Mouse (Mus musculus) small intestine, adult 2 months (tissue): Measurements from ENCODE around the gene Mtss1l. TPM values are rescaled to one million over a fixed set of nuclear protein-coding genes. Genes with fewer than 3 reads are reported as not detected.
"Not testable (repeated sequence)": the region's sequence is repeated elsewhere in the genome, so short reads cannot be mapped to it uniquely, and the experiment has no call there.

Experiments
- H3K27ac ChIP-seq: fragments of 200-500 bp; 2 replicates; pipeline ENCODE4 v1.5.1; 2012; ENCODE audit warnings: low read depth, low read length, control low read depth, inconsistent platforms; ENCODE audit not compliant: insufficient read depth
- H3K27me3 ChIP-seq: fragments of 200-500 bp; 2 replicates; pipeline ENCODE4 v1.6.1; 2012; ENCODE audit warnings: mild to moderate bottlenecking, moderate library complexity, low read length, inconsistent platforms; ENCODE audit not compliant: control insufficient read depth, insufficient read depth
- H3K36me3 ChIP-seq: fragments of 200-500 bp; 2 replicates; pipeline ENCODE4 v1.6.1; 2012; ENCODE audit warnings: mild to moderate bottlenecking, low read length, control low read depth, inconsistent platforms; ENCODE audit not compliant: control insufficient read depth, insufficient read depth
- H3K4me1 ChIP-seq: fragments of 200-500 bp; 2 replicates; pipeline ENCODE4 v1.6.1; 2012; ENCODE audit warnings: low read length, inconsistent platforms, mixed read lengths; ENCODE audit not compliant: control insufficient read depth, insufficient read depth, insufficient read length
- H3K4me3 ChIP-seq: fragments of 200-500 bp; 2 replicates; pipeline ENCODE4 v1.5.1; 2012; ENCODE audit warnings: low read depth, mild to moderate bottlenecking, control low read depth, inconsistent platforms, low read length, moderate library complexity
- CTCF ChIP-seq: fragments of 200-500 bp; IDR thresholded peaks from 2 replicates; pipeline ENCODE4 v1.5.1; 2012; ENCODE audit warnings: low read depth, mild to moderate bottlenecking, control low read depth, inconsistent platforms, low read length, moderate library complexity, mixed read lengths; ENCODE audit not compliant: insufficient replicate concordance, insufficient read length; ENCODE audit errors: extremely low read depth
- POLR2A ChIP-seq: fragments of 200-500 bp; IDR thresholded peaks from 2 replicates; pipeline ENCODE4 v1.6.1; 2012; ENCODE audit warnings: low read depth, mild to moderate bottlenecking, control low read depth, inconsistent platforms, low read length, moderate library complexity
- WGBS: fragments of 180-500 bp; shearing (Covaris S2); methylation state at CpG from one replicate; pipeline ENCODE4 v1.1.7; 2018; 5-methylcytosine and 5-hydroxymethylcytosine counted together
- polyA plus RNA-seq: library from polyadenylated mRNA; depleted of rRNA; stranded (reverse); fragments of >200 nt; gene quantifications from 2 replicates; pipeline ENCODE4 v1.2.3, GENCODE M21; 2012; rRNA removed

Gene Mtss1l
- polyA plus RNA-seq, 1 experiment = 21.9 TPM

DNA sequence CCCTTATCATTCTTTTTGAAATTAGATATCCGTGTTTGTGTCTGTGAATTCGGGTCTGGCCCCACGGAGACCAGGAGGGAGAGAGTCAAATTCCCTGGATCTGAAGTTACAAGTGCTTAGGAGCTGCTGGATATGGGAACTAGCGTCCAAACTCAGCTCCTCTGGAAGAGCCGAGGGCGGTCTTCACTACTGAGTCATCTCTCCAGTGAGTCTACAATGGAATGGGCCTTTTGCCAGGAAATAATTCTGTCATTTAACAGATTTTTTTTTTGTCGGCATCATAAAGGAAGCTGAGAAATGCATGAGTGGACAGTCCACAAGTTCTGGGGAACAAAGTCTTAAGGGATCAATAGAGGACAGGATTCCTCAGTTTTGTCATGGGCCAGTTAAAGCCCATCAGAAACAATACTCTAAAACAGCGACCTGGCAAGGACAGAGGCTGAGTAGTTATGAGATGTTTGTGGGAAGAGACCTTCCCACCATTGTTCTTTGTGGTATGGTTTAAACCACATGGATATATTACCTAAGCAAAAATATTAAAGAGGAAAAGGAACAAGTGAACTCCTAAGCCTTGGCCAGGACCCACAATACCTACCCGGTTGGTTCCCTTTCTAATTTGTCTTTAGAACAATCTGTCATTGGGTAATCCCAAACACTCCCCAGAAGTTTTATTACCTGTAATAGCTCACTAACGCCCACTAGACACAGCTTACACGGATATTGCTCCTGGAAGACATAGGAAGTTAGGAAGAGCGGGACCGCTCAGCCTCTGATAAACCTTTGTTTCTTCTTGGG, 58.8 kb downstream of the Mtss1l start:
- 42% methylated on average over 13 of the region's 13 CpGs for WGBS
- Histone ChIP-seq H3K27ac (no peak overlapping the region), H3K4me3 (no peak overlapping the region), H3K36me3 (no peaks in the 10 kb centered on the region), H3K27me3 (no peaks in the 10 kb centered on the region), H3K4me1 (no peaks in the 10 kb centered on the region)
- TF ChIP-seq CTCF = no peak
- no peak for TF ChIP-seq POLR2A

DNA sequence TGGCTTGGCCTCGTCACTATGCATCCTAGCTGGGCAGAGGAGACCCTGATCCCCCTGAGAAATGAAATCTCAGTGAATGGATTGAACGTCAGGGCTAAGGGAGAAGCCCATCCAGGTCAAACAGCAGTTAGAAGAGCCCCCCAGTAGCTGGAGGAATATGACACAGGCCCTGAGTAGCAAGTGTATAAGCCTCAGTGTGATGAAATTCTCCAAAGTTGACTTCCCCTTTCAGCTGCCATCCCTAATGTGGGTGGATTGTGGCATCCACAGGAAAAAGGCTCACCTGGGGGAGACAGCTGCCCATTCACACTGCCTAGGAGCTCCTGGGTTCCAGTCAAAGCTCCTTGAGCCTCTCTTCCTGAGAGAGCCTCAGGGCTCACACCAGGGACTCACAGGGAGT, 64.1 kb downstream of the Mtss1l start:
- no peak overlapping the region for H3K27ac ChIP-seq
- H3K4me1 ChIP-seq = peaks cover 7% of the 10 kb centered on the region; the same call in 1 of the 2 replicates
- H3K27me3 ChIP-seq = no peaks in the 10 kb centered on the region
- H3K4me3 ChIP-seq = no peak overlapping the region
- H3K36me3 ChIP-seq = no peaks in the 10 kb centered on the region
- no peak for TF ChIP-seq CTCF
- no peak for TF ChIP-seq POLR2A
- 93% methylated on average over 2 of the region's 2 CpGs for WGBS

DNA sequence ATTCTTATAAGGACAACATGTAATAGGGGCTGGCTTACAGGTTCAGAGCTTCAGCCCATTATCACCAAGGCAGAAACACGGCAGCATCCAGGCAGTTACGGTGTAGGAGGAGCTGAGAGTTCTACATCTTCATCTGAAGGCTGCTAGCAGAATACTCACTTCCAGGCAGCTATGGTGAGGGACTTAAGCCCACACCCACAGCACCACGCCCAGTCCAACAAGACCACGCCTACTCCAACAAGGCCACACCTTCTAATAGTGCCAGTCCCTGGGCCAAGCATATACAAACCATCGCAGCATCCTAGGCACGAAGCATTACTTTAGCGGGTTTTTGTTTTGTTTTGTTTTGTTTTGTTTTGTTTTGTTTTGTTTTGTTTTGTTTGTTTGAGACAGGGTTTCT, 65.2 kb downstream of the Mtss1l start:
- not testable (repeated sequence) for H3K4me3 ChIP-seq, H3K27ac ChIP-seq, H3K36me3 ChIP-seq, H3K4me1 ChIP-seq, H3K27me3 ChIP-seq
- WGBS = 78% methylated on average over 7 of the region's 7 CpGs

DNA sequence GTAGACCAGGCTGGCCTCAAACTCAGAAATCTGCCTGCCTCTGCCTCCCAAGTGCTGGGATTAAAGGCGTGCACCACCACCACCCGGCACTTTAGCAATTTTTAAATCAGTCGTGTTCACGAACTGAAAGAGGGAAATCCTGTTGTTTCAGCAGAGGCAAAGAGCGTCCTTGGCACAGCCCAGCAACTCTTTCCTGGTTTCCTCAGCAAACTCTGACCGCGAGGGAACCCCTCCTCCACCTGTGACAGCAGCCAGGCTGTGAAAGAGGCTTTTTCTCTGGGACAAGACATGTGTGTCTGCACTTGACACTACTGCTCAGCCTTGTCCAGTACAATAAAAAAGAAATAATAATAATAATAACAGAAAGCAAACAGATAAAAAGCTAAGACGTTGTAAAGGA, 65.7 kb downstream of the Mtss1l start:
- Histone ChIP-seq H3K27me3 (no peaks in the 10 kb centered on the region), H3K36me3 (no peaks in the 10 kb centered on the region), H3K27ac (no peak overlapping the region), H3K4me1 (peaks cover 10% of the 10 kb centered on the region; the same call in 1 of the 2 replicates), H3K4me3 (no peak overlapping the region)
- TF ChIP-seq CTCF (no peak), POLR2A (no peak)
- 41% methylated on average over 8 of the region's 8 CpGs for WGBS

DNA sequence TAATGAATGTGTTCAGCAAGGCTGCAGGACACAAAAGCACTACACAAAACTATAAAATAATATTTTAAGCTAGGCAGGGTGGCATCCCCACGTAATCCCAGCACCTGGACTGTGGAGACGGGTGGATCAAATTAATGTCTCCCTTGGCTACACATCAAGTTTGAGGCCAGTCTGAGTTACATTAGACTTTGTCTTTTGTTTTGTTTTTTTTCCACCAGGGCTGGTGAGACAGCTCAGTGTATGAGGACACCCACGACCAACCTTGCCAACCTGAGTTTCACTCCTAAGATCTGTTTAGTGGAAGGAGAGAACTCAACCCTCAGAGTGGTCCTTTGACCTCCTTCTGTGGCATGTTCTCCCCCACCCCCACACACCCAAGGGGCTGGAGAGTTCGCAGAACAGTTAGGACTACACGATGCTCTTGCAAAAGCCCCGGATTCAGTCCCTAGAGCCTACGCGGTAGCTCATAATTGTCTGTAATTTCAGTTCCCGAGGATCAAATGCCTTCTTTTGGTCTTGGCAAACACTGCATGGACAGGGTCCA, 66.2 kb downstream of the Mtss1l start:
- WGBS = 71% methylated on average over 9 of the region's 9 CpGs
- Histone ChIP-seq H3K27ac (no peak overlapping the region), H3K27me3 (no peaks in the 10 kb centered on the region), H3K4me1 (peaks cover 10% of the 10 kb centered on the region; the same call in 1 of the 2 replicates), H3K4me3 (no peak overlapping the region), H3K36me3 (no peaks in the 10 kb centered on the region)
- TF ChIP-seq CTCF (no peak), POLR2A (no peak)

DNA sequence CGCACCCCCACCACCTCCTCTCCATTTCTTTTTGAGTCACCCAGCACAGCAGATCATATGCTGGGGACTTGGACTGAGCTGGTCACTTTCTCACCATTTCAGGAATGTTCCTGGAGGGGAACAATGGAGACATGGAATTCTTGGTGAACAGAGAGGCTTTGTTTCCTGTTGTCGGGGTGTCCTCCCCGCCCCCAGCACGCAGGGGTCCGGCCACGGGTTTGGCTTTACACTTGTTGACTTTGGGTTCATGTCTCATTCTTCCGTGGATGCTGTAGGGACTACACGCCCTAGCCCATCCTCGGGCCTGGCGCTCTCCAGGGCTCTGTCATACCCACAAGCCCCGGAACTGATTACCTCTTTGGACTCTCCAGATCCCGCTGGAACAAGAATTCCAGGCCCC, 67.7 kb downstream of the Mtss1l start:
- no peak for TF ChIP-seq POLR2A
- TF ChIP-seq CTCF = no peak
- no peak overlapping the region for H3K27ac ChIP-seq
- no peaks in the 10 kb centered on the region for H3K27me3 ChIP-seq
- 78% methylated on average over 12 of the region's 12 CpGs for WGBS
- H3K36me3 ChIP-seq = no peaks in the 10 kb centered on the region
- H3K4me3 ChIP-seq = no peak overlapping the region
- H3K4me1 ChIP-seq = peaks cover 22% of the 10 kb centered on the region

DNA sequence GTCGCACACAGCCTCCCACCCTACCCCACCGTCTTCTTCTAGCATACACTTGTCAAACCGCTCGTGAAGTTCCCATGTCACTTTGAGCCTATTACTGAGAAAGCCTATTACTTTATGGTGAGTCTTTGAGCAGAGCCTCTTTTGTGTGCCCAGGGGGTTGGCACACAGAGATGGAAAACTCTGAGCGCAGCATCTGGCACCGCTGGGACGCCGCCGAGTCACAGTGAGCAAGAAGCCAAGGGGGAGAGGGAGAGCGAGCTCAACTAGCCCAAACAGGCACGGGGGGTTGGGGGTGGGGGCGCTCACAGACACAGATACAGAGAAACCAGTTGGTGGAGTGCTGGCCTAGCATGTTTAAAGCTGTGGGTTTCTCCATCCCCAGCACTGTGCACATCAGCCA, 68.3 kb downstream of the Mtss1l start:
- no peak overlapping the region for H3K4me3 ChIP-seq
- TF ChIP-seq CTCF = no peak
- H3K4me1 ChIP-seq = peaks cover 28% of the 10 kb centered on the region
- H3K27me3 ChIP-seq = no peaks in the 10 kb centered on the region
- no peak overlapping the region for H3K27ac ChIP-seq
- 87% methylated on average over 12 of the region's 12 CpGs for WGBS
- H3K36me3 ChIP-seq = no peaks in the 10 kb centered on the region

DNA sequence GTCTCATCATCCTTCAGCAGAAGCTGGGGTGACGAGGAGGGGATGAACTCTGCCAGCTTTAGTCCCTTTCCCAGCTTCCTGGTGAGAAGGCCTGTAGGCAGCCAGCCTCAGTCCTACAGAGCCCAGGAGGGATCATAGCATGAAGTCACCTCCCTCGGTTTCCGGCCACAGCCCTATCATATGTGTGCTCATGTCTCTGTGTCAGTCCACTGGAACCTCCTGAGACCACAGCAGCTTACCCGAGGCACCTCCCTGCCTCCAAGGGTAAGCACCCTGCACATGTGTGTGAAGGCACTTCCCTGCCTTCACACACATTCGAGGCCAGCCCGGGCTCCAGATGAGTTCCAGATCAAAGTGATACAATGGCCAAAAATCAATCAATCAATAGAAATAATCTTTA, 69.0 kb downstream of the Mtss1l start:
- TF ChIP-seq POLR2A (no peak), CTCF (no peak)
- Histone ChIP-seq H3K36me3 (no peaks in the 10 kb centered on the region), H3K4me1 (peaks cover 30% of the 10 kb centered on the region), H3K4me3 (no peak overlapping the region), H3K27ac (no peak overlapping the region), H3K27me3 (no peaks in the 10 kb centered on the region)
- 31% methylated on average over 6 of the region's 6 CpGs for WGBS

Other genes with a start within 250 kb of the Mtss1l start
- 14.0 and 26.8 TPM in 2 replicates for gene Vac14, start 102.9 kb upstream of the Mtss1l start, polyA plus RNA-seq
- 7.6 and 16.7 TPM in 2 replicates for gene Il34, start 84.4 kb downstream of the Mtss1l start, polyA plus RNA-seq
- 13.5 and 21.6 TPM in 2 replicates for gene Cog4, start 125.1 kb downstream of the Mtss1l start, polyA plus RNA-seq
- 9.1 and 14.4 TPM in 2 replicates for gene Sf3b3, start 125.3 kb downstream of the Mtss1l start, polyA plus RNA-seq
- 17.9 and 21.7 TPM in 2 replicates for gene Fuk, start 181.0 kb downstream of the Mtss1l start, polyA plus RNA-seq
- gene St3gal2, start 198.4 kb downstream of the Mtss1l start, polyA plus RNA-seq = 3.6 and 5.9 TPM in 2 replicates